Mouse (Mus musculus): ENCODE results near the gene Kif1b. TPM values are rescaled to one million over a fixed set of nuclear protein-coding genes. Genes with fewer than 3 reads are reported as not detected.

The Kif1b gene
- polyA plus RNA-seq, 1 experiment from 2014 or later = 36.5 TPM

DNA sequence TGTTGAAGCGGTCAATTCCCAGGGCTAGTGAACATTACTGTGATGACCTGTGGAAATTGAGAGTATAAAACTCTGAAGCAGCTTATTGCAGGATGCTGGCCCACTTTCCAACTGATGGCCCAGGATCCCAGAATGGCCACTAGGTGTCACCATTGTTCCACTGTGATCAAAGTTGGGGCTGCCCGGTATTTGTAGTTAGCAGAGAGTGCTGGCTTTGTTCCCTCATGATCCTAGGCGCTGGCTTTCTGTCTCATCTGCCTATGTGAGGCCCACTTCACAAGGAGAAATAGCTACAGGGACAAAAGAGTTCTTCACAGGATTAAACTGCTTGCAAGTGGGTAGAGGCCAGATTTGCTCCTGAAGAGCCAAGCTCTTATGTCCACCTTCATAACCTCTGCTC, 163.0 kb downstream of the Kif1b start:
- 2% methylated on average over 3 of the region's 3 CpGs for WGBS
- no peak overlapping the region for H3K27ac ChIP-seq
- ATAC-seq (ENCODE audit: borderline replicate concordance, extremely low read depth, low FRiP score, low TSS enrichment) = peak; percentile 62; the same call in 1 of the 2 replicates
- no peak overlapping the region for H3K4me2 ChIP-seq
- no peak overlapping the region for H3K9ac ChIP-seq
- peaks cover 17% of the 10 kb centered on the region; the same call in 1 of the 2 replicates for H3K4me1 ChIP-seq
- H3K36me3 ChIP-seq = peaks cover 4% of the 10 kb centered on the region; the same call in 1 of the 2 replicates
- H3K27me3 ChIP-seq = no peaks in the 10 kb centered on the region
- H3K4me3 ChIP-seq = no peak overlapping the region
- H3K9me3 ChIP-seq = no peaks in the 10 kb centered on the region

- Histone ChIP-seq H3K4me1 (peaks cover 17% of the 10 kb centered on the region; the same call in 1 of the 2 replicates), H3K4me3 (no peak overlapping the region), H3K4me2 (no peak overlapping the region), H3K9me3 (no peaks in the 10 kb centered on the region), H3K27ac (no peak overlapping the region), H3K27me3 (no peaks in the 10 kb centered on the region), H3K36me3 (no peaks in the 10 kb centered on the region), H3K9ac (no peak overlapping the region)
- no peak for ATAC-seq (ENCODE audit: borderline replicate concordance, extremely low read depth, low FRiP score, low TSS enrichment)
- WGBS = 25% methylated on average over 4 of the region's 4 CpGs
These were observed 163.9 kb downstream of the Kif1b start for GRCm38 (mm10) chr4:149143594-149143993.

DNA sequence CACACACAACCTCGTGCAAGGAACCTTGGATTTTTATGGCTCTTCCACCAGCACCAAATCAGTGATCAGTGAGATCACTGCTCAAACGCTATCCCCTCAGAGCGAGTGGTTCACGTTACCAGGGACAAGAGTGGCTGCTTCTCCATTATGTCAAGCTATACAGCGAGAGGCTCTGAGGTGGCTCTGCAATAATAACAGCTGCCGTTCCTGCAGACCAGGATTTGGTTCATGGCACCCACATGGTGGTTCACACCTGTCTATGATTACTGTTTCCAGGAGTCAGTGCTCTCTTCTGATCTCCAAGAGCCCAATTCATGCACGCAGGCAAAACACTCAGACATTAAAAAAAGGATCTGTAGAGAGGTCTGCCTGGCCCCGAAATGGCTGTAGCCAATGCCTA, 169.0 kb downstream of the Kif1b start:
- Histone ChIP-seq H3K36me3 (no peaks in the 10 kb centered on the region), H3K4me1 (peaks cover 9% of the 10 kb centered on the region), H3K4me2 (no peak overlapping the region), H3K27me3 (no peaks in the 10 kb centered on the region), H3K4me3 (no peak overlapping the region), H3K27ac (no peak overlapping the region), H3K9me3 (no peaks in the 10 kb centered on the region), H3K9ac (no peak overlapping the region)
- no peak for ATAC-seq (ENCODE audit: borderline replicate concordance, extremely low read depth, low FRiP score, low TSS enrichment)
- WGBS = 63% methylated on average over 8 of the region's 8 CpGs

DNA sequence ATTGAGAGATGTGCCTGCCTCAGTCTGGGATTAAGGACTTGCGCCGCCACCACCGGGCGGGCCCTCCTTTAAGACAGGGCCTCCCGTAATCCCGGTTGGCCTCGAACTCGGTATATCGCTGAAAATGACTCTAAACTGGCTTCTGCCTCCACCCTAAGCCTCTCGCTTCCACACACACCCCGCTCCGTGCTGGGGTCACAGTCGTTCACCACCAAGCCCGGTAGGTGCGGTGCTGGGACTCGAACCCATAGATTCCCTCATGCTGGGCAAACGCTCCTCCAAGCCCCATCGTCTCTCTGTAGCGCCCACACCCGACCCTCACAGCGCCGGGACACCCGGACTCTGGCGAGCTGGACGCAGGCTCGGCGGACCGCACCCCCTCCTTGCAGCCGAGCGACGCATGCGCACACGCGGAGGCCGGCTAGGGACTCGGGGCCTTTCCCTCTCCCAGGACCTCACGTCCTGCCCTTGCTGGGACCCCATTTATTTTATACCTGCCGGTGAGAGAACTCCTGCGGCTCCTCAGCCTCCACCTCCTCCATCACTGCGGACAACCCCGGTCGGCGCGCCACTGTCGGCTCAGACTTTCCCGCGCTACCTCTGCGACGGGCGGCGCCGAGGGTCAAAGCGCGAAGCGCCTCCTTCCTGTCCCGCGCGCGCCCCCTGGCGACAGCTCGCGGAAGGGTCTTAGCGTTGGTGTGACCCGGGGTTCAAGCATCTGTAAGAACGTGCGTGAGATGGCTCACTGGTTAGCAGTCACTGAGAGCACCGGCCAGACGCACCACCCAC, 170.3 kb downstream of the Kif1b start, which contains the start of gene Cenps:
Gene Cenps, minus strand, starts transcription at position 648 of the 789 bp plus-strand sequence.
- peak; percentile 88 for ATAC-seq (ENCODE audit: borderline replicate concordance, extremely low read depth, low FRiP score, low TSS enrichment)
- Histone ChIP-seq H3K9ac (peak within 1 kb of the TSS; percentile 76), H3K9me3 (no peaks in the 10 kb centered on the region), H3K27me3 (no peaks in the 10 kb centered on the region), H3K36me3 (no peaks in the 10 kb centered on the region), H3K27ac (peak within 1 kb of the TSS; percentile 88), H3K4me3 (peak within 1 kb of the TSS; percentile 54), H3K4me1 (peaks cover 18% of the 10 kb centered on the region), H3K4me2 (peak within 1 kb of the TSS; percentile 84)
- under 1% methylated on average over 68 of the region's 68 CpGs for WGBS

GRCm38 (mm10) chr4:149136116-149136850, 171.2 kb downstream of the Kif1b start:
- ATAC-seq (ENCODE audit: borderline replicate concordance, extremely low read depth, low FRiP score, low TSS enrichment) = no peak
- no peaks in the 10 kb centered on the region for H3K27me3 ChIP-seq
- peak overlapping the region; percentile 54 for H3K4me3 ChIP-seq
- peak overlapping the region; percentile 88; the same call in 1 of the 2 replicates for H3K27ac ChIP-seq
- H3K9ac ChIP-seq = peak overlapping the region; percentile 76
- H3K4me2 ChIP-seq = peak overlapping the region; percentile 84
- H3K36me3 ChIP-seq = 0 out of 2 replicates have a peak, but pooled peaks cover 2% of the 10 kb centered on the region
- H3K4me1 ChIP-seq = peaks cover 19% of the 10 kb centered on the region
- WGBS = 48% methylated on average over 18 of the region's 18 CpGs
- H3K9me3 ChIP-seq = no peaks in the 10 kb centered on the region

DNA sequence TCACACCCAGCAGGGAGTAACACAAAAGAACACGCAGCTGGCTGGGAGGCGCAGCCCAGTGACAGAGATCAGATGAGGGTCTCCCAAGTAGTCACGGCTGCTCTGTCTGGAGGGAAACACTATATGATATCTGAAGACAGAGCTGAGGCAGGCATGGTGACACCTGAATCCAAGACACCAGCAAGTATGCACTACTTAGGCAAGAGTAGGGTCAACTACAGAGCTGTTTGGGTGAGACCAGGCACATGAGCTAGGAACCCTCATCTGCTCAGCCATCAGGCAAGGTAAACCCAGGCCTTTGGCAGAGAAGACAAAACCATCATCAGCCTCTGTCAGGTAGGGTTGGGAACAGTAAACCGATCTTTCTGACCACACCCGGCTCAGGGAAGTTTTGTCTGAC, 174.1 kb downstream of the Kif1b start:
- peaks cover 16% of the 10 kb centered on the region for H3K36me3 ChIP-seq
- ATAC-seq (ENCODE audit: borderline replicate concordance, extremely low read depth, low FRiP score, low TSS enrichment) = no peak
- no peak overlapping the region for H3K9ac ChIP-seq
- H3K27ac ChIP-seq = no peak overlapping the region
- no peaks in the 10 kb centered on the region for H3K27me3 ChIP-seq
- no peak overlapping the region for H3K4me3 ChIP-seq
- no peak overlapping the region for H3K4me2 ChIP-seq
- no peaks in the 10 kb centered on the region for H3K9me3 ChIP-seq
- 84% methylated on average over 5 of the region's 5 CpGs for WGBS
- peaks cover 19% of the 10 kb centered on the region for H3K4me1 ChIP-seq

- H3K4me3 ChIP-seq = no peak overlapping the region
- no peak overlapping the region for H3K9ac ChIP-seq
- H3K4me1 ChIP-seq = peaks cover 19% of the 10 kb centered on the region
- peaks cover 17% of the 10 kb centered on the region for H3K36me3 ChIP-seq
- H3K4me2 ChIP-seq = 0 out of 2 replicates have a peak overlapping the region, but pooled peaks have one; percentile 16
- WGBS = 57% methylated on average over 21 of the region's 21 CpGs
- no peak for ATAC-seq (ENCODE audit: borderline replicate concordance, extremely low read depth, low FRiP score, low TSS enrichment)
- no peaks in the 10 kb centered on the region for H3K9me3 ChIP-seq
- no peak overlapping the region for H3K27ac ChIP-seq
- H3K27me3 ChIP-seq = no peaks in the 10 kb centered on the region
These were observed 175.5 kb downstream of the Kif1b start for GRCm38 (mm10) chr4:149131789-149132565.

GRCm38 (mm10) chr4:149131021-149131752, 176.3 kb downstream of the Kif1b start:
- Histone ChIP-seq H3K4me1 (peaks cover 13% of the 10 kb centered on the region; the same call in 1 of the 2 replicates), H3K9me3 (no peaks in the 10 kb centered on the region), H3K27me3 (no peaks in the 10 kb centered on the region), H3K9ac (no peak overlapping the region), H3K36me3 (peaks cover 18% of the 10 kb centered on the region), H3K4me2 (no peak overlapping the region), H3K27ac (no peak overlapping the region), H3K4me3 (no peak overlapping the region)
- 87% methylated on average over 23 of the region's 23 CpGs for WGBS
- ATAC-seq (ENCODE audit: borderline replicate concordance, extremely low read depth, low FRiP score, low TSS enrichment) = no peak

DNA sequence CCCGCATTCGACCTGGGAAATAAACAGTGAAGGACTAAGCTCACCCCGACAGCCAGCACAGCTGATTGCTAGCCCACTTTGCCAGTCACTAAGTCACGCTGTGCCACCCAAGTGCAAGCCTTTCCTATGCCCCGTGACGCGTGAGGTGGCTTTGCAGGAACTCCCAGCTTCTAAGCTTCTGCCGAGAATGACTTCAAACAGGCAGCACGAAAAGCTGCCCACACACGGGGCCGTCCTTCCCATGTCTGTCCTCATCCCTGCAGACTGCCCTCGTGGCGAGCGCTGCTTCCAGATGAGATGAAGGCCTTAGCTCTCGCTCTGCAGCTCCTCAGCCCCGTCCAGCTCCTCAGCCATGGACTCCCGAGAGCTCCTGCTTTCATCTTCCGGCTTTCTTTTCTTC, 179.0 kb downstream of the Kif1b start:
- 62% methylated on average over 18 of the region's 18 CpGs for WGBS
- no peak overlapping the region for H3K4me2 ChIP-seq
- H3K9ac ChIP-seq = no peak overlapping the region
- H3K4me1 ChIP-seq = 0 out of 2 replicates have a peak, but pooled peaks cover 12% of the 10 kb centered on the region
- H3K27ac ChIP-seq = no peak overlapping the region
- H3K36me3 ChIP-seq = peaks cover 18% of the 10 kb centered on the region
- H3K27me3 ChIP-seq = no peaks in the 10 kb centered on the region
- ATAC-seq (ENCODE audit: borderline replicate concordance, extremely low read depth, low FRiP score, low TSS enrichment) = no peak
- no peak overlapping the region for H3K4me3 ChIP-seq
- no peaks in the 10 kb centered on the region for H3K9me3 ChIP-seq

GRCm38 (mm10) chr4:149126663-149127062, 180.8 kb downstream of the Kif1b start, which contains the start of gene Cort:
Gene Cort (minus strand): TSS chr4:149126763.
- ATAC-seq (ENCODE audit: borderline replicate concordance, extremely low read depth, low FRiP score, low TSS enrichment) = no peak
- no peak within 1 kb of the TSS for H3K4me2 ChIP-seq
- no peaks in the 10 kb centered on the region for H3K27me3 ChIP-seq
- no peak within 1 kb of the TSS for H3K4me3 ChIP-seq
- H3K27ac ChIP-seq = no peak within 1 kb of the TSS
- no peaks in the 10 kb centered on the region for H3K9me3 ChIP-seq
- H3K4me1 ChIP-seq = 0 out of 2 replicates have a peak, but pooled peaks cover 2% of the 10 kb centered on the region
- no peak within 1 kb of the TSS for H3K9ac ChIP-seq
- WGBS = 78% methylated on average over 11 of the region's 11 CpGs
- H3K36me3 ChIP-seq = peaks cover 18% of the 10 kb centered on the region

Measured in lung, embryonic 15.5 days (tissue).